Mouse (Mus musculus) liver, postnatal 0 days (tissue): Measurements from ENCODE around the gene Usp6nl. TPM values are rescaled to one million over a fixed set of nuclear protein-coding genes. Genes with fewer than 3 reads are reported as not detected.

ENCODE experiments used
- ATAC-seq: fragments of 200-750 bp; cut with Nextera tagmentation; 2 replicates; pipeline ENCODE4 v1.8.0; 2017; ENCODE audit warnings: mild to moderate bottlenecking, moderate library complexity
- DNase-seq: peaks from one replicate; pipeline ENCODE4 v3.0.0-alpha.2; 2016
- H3K27ac ChIP-seq: fragments of 300-500 bp; sonication (generic); 2 replicates; pipeline ENCODE4 v1.5.1; 2014; ENCODE audit warnings: antibody characterized with exemption, moderate library complexity, mild to moderate bottlenecking, low read depth
- H3K27me3 ChIP-seq: fragments of 300-500 bp; sonication (generic); 2 replicates; pipeline ENCODE4 v1.6.1; 2014; ENCODE audit warnings: low read length, control low read depth, mixed read lengths; ENCODE audit not compliant: insufficient read depth
- H3K36me3 ChIP-seq: fragments of 300-500 bp; sonication (generic); replicated peaks from 2 replicates; pipeline ENCODE4 v1.6.1; 2014; ENCODE audit warnings: mild to moderate bottlenecking, control low read depth, low read length, moderate library complexity, mixed read lengths; ENCODE audit not compliant: insufficient read depth
- H3K4me1 ChIP-seq: fragments of 300-500 bp; sonication (generic); 2 replicates; pipeline ENCODE4 v1.6.1; 2014; ENCODE audit warnings: antibody characterized with exemption, mild to moderate bottlenecking, control low read depth; ENCODE audit not compliant: insufficient read depth
- H3K4me2 ChIP-seq: fragments of 300-500 bp; sonication (generic); 2 replicates; pipeline ENCODE4 v1.6.1; 2014; ENCODE audit warnings: low read depth, mild to moderate bottlenecking, low read length, moderate library complexity, mixed read lengths
- H3K4me3 ChIP-seq: fragments of 300-500 bp; sonication (generic); 2 replicates; pipeline ENCODE4 v1.5.1; 2014; ENCODE audit warnings: low read depth, low read length
- H3K9ac ChIP-seq: fragments of 300-500 bp; sonication (generic); replicated peaks from 2 replicates; pipeline ENCODE4 v1.6.1; 2014; ENCODE audit warnings: mild to moderate bottlenecking, moderate library complexity
- H3K9me3 ChIP-seq: fragments of 300-500 bp; sonication (generic); 2 replicates; pipeline ENCODE4 v1.6.1; 2016; ENCODE audit warnings: mild to moderate bottlenecking, control low read depth, low read length, mixed read lengths
- CTCF ChIP-seq: sonication (generic); IDR thresholded peaks from 2 replicates; pipeline ENCODE4 v1.5.1; 2016; ENCODE audit warnings: antibody characterized with exemption, low read depth
- EP300 ChIP-seq: IDR thresholded peaks from 2 replicates; pipeline ENCODE4 v1.6.1; 2016; ENCODE audit warnings: antibody characterized with exemption, low read depth, mild to moderate bottlenecking
- WGBS: fragments of 180-500 bp; shearing (Covaris S2); extraction: QIAGEN DNeasy Blood & Tissue Kit; methylation state at CpG from one replicate; pipeline ENCODE4 v1.1.7; 2014; ENCODE audit not compliant: insufficient replicate concordance; 5-methylcytosine and 5-hydroxymethylcytosine counted together
- polyA plus RNA-seq: library from polyadenylated mRNA; unstranded; fragments of >200 nt; fragmentation: Nextera tagmentation; extraction: Ambion mirVana; gene quantifications from 2 replicates; pipeline ENCODE4 v1.2.1, GENCODE M21; 2015

Usp6nl gene
- polyA plus RNA-seq, 1 experiment from 2014 or later, result 4.6 TPM

- H3K4me1 ChIP-seq, result peaks cover 32% of the 10 kb centered on the region
Observed at GRCm38 (mm10) chr2:6359645-6360044, 37.2 kb downstream of the Usp6nl start.

GRCm38 (mm10) chr2:6363126-6363525 lies 40.7 kb downstream of the Usp6nl start:
- Histone ChIP-seq H3K4me3 (no peak overlapping the region), H3K4me2 (no peak overlapping the region; the same call in 1 of the 2 replicates), H3K36me3 (no peaks in the 10 kb centered on the region), H3K9ac (no peak overlapping the region), H3K9me3 (no peaks in the 10 kb centered on the region), H3K4me1 (peaks cover 34% of the 10 kb centered on the region), H3K27ac (no peak overlapping the region), H3K27me3 (no peaks in the 10 kb centered on the region)
- DNase-seq, result no peak
- no peak for ATAC-seq
- no peak for TF ChIP-seq EP300
- TF ChIP-seq CTCF, result peak; percentile 20; the same call in 1 of the 2 replicates
- 42% methylated on average over 13 of the region's 13 CpGs for WGBS

More at GRCm38 (mm10) chr2:6359645-6360044, 37.2 kb downstream of the Usp6nl start:
- DNase-seq, result no peak
- Histone ChIP-seq H3K27ac (peak overlapping the region; percentile 30; the same call in 1 of the 2 replicates), H3K36me3 (no peaks in the 10 kb centered on the region), H3K27me3 (no peaks in the 10 kb centered on the region), H3K4me3 (no peak overlapping the region), H3K9ac (no peak overlapping the region), H3K4me2 (no peak overlapping the region), H3K9me3 (no peaks in the 10 kb centered on the region)
- TF ChIP-seq EP300 (no peak), CTCF (no peak)
- 63% methylated on average over 9 of the region's 9 CpGs for WGBS
- no peak for ATAC-seq

DNA sequence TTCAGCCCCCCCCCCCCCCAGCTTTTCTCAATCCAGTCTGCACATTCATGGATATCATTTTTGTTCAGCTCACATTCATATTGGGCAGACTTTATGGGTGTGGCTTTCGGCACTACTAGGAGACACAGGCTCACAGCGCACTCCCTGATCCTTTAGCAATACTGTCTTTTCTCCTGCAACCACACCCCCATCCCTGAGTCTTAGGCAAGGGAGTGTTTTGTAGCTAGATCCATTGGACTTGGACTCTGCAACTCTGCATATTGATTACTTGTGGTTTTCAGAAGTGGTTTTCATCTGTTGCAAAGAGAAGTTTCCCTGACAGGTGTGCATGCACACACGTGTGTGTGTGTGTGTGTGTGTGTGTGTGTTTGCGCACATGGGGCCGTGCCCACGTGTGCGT lies 41.5 kb downstream of the Usp6nl start:
- Histone ChIP-seq H3K36me3 (no peaks in the 10 kb centered on the region), H3K27me3 (no peaks in the 10 kb centered on the region), H3K4me1 (peaks cover 29% of the 10 kb centered on the region), H3K4me3 (no peak overlapping the region), H3K4me2 (no peak overlapping the region), H3K9me3 (no peaks in the 10 kb centered on the region), H3K27ac (no peak overlapping the region), H3K9ac (no peak overlapping the region)
- WGBS, result 73% methylated on average over 7 of the region's 7 CpGs
- DNase-seq, result no peak
- TF ChIP-seq CTCF (no peak), EP300 (no peak)
- ATAC-seq, result peak; percentile 77

DNA sequence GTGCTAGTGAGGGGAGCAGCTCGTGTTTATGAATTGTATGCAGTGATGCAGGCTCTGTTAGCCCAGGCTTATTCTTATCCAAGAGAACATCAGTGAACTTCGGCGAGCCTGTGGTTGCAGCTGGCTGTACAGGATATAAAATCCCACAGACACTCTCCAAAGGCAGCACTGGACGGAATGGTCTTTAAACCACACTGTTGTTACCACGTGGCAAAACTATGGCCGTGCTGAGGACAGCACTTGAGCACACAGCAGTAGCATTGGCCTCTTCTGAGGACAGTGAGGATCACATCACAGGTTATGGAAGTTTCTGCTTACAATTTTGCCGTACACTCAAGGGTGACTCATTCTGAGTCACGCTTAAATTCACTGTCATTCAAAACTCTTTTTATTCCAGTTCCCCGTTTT lies 44.1 kb downstream of the Usp6nl start:
- WGBS, result 39% methylated on average over 9 of the region's 9 CpGs
- Histone ChIP-seq H3K27ac (no peak overlapping the region), H3K4me2 (no peak overlapping the region), H3K27me3 (no peaks in the 10 kb centered on the region), H3K4me1 (peaks cover 17% of the 10 kb centered on the region), H3K9ac (no peak overlapping the region), H3K9me3 (no peaks in the 10 kb centered on the region), H3K4me3 (no peak overlapping the region), H3K36me3 (no peaks in the 10 kb centered on the region)
- TF ChIP-seq CTCF (no peak), EP300 (0 out of 2 replicates have a peak, but pooled peaks have one; percentile 21)
- peak; percentile 53 for ATAC-seq
- DNase-seq, result no peak

DNA sequence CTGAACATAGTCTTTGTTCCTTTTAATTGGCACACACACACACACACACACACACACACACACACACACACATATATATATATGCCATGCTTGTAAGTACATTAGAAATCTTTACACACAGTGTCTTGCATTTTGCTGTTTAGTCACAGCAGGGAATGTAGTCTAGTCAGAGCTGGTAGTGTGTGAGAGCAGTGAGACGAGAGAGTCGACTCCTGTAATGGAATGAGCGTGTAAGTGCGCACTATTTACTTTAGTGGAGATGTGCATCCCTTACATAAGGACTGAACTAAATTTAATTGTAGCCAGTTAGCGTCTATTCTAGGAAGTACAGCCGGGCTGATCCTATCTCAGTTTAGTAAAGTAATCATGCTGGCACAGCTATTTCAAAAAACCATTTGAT lies 44.5 kb downstream of the Usp6nl start:
- Histone ChIP-seq H3K4me1 (peaks cover 16% of the 10 kb centered on the region), H3K27me3 (no peaks in the 10 kb centered on the region), H3K4me2 (no peak overlapping the region), H3K36me3 (no peaks in the 10 kb centered on the region), H3K27ac (no peak overlapping the region), H3K9ac (no peak overlapping the region), H3K4me3 (no peak overlapping the region), H3K9me3 (no peaks in the 10 kb centered on the region)
- TF ChIP-seq EP300 (no peak), CTCF (no peak)
- DNase-seq (no peak), ATAC-seq (no peak)
- 69% methylated on average over 6 of the region's 6 CpGs for WGBS

- no peak for DNase-seq
- no peak overlapping the region for H3K4me3 ChIP-seq
- no peak overlapping the region for H3K27ac ChIP-seq
- no peak overlapping the region for H3K9ac ChIP-seq
- no peak for TF ChIP-seq CTCF
- no peak for TF ChIP-seq EP300
- 85% methylated on average over 6 of the region's 6 CpGs for WGBS
- no peaks in the 10 kb centered on the region for H3K9me3 ChIP-seq
- H3K4me2 ChIP-seq, result no peak overlapping the region
- H3K36me3 ChIP-seq, result no peaks in the 10 kb centered on the region
- no peaks in the 10 kb centered on the region for H3K27me3 ChIP-seq
- no peak for ATAC-seq
- peaks cover 14% of the 10 kb centered on the region for H3K4me1 ChIP-seq
Observed at GRCm38 (mm10) chr2:6367497-6367896, 45.0 kb downstream of the Usp6nl start.

GRCm38 (mm10) chr2:6374216-6374615 lies 51.7 kb downstream of the Usp6nl start:
- H3K4me2 ChIP-seq, result no peak overlapping the region
- 92% methylated on average over 14 of the region's 14 CpGs for WGBS
- peaks cover 15% of the 10 kb centered on the region for H3K4me1 ChIP-seq
- H3K27ac ChIP-seq, result no peak overlapping the region
- H3K9ac ChIP-seq, result no peak overlapping the region
- no peak for DNase-seq
- TF ChIP-seq EP300, result no peak
- no peak for TF ChIP-seq CTCF
- no peaks in the 10 kb centered on the region for H3K27me3 ChIP-seq
- no peaks in the 10 kb centered on the region for H3K36me3 ChIP-seq
- no peak for ATAC-seq
- no peak overlapping the region for H3K4me3 ChIP-seq
- no peaks in the 10 kb centered on the region for H3K9me3 ChIP-seq
